Mouse (Mus musculus): Measurements from ENCODE around the gene Plekha6.

The Plekha6 gene

GRCm38 (mm10) chr1:133182706-133183095, 18.7 kb downstream of the Plekha6 start:
- no peak for DNase-seq

GRCm38 (mm10) chr1:133183141-133183925, 19.3 kb downstream of the Plekha6 start:
- no peak for DNase-seq

- DNase-seq: peak in 1 of 2 experiments; percentile 48
These were observed 24.1 kb downstream of the Plekha6 start for GRCm38 (mm10) chr1:133187948-133188680.

GRCm38 (mm10) chr1:133188719-133189118, 24.7 kb downstream of the Plekha6 start:
- no peak for DNase-seq

GRCm38 (mm10) chr1:133189471-133189870, 25.5 kb downstream of the Plekha6 start:
- no peak for DNase-seq

DNA sequence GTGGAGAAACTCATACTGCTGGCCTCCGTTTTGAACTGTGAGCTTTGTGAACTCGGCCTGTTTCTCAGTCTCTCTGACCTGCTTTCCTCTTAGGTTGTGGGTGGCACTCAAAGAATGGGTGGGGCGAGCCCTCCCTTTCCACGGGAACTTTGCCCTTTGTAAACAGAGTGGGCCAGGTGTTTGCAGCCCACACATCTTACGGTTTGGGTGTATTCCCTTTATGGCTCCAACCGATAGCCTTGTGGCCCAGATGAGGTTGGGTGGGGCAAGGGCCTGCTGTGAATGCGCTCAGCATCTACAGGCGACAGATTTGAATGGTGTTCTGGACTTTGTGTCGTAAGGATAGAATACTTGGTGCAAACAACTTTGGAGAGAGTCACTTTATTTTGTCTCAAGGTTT, 26.5 kb downstream of the Plekha6 start:
- DNase-seq: no peak

DNA sequence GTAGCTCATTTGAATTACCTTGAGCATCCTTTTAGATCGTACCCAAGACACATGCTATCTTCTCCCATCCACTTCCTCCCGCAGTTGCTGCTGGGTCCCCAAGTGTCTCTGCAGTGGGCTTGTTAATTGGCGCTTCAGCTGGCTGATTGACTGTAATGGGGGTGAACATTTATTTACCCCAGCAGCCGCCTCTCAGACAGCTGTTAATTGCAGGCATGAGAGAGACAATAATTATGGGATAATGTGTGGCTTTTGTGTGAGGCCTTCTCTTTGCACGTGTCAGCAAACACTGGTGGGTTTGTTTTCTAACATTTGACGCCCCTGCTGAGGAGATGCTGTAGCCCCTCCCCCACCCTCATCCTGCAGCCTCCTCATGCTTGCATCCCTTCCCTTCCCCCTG, 32.2 kb downstream of the Plekha6 start:
- DNase-seq: no peak

DNA sequence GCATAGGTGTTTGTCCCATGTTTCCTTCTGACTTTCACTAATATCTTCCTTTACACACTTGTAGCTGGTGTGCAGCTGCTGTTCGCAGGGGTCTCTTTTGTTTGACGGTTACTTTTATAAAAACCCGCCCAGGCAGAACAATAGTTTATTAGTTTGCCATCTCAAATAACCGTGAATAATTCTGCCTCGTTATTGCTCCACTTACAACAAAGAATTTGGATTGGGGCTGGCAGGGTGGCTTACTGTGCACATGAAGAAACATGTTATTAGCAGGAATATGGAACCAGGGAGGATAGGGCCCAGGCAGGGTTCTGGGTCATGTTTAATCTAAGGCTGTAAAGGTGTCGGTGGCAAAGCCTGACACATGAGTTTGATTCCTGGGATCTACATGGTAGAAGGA, 33.3 kb downstream of the Plekha6 start:
- no peak for DNase-seq

- no peak for DNase-seq
These were observed 35.7 kb downstream of the Plekha6 start for GRCm38 (mm10) chr1:133199706-133200105.

DNA sequence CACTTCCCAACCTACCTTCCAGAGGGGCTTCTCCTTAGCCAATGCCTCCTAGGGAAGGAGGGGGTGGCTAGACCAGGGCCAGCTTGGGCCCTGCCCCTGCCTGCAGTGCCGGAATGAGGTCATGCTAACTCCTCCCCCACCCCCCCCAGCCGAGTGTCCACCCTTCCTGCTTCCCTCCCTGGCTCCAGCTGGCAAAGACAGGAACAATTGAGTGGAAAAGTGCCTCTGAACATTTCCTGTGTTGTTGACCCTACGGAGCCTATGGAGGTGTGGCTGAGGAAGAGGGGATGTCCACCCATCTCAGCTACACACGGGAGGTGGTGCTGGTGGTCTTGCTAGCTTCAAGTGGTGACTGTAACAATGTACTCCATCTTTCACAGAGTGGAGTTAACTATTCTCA, 37.5 kb downstream of the Plekha6 start:
- peak; percentile 50 to 65 for DNase-seq

DNA sequence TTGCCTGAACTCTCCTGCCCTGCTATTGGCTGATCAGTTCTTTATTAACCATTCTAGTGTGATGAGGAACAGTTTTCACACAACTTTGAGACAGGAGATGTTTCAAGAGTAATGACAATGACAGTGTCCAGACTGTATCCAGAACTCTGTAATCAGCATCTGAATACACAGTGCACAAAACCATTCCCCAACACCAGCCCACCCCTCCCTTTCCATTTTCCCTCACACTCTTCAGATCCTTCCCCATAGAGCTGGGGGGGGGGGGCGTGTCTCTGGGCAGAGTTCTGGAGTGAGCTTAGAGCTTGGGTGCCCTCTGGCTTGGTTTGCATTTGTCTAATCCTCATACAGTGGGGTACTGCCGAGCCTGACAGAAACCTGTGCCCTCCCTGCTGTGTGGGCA, 39.7 kb downstream of the Plekha6 start:
- no peak for DNase-seq

DNA sequence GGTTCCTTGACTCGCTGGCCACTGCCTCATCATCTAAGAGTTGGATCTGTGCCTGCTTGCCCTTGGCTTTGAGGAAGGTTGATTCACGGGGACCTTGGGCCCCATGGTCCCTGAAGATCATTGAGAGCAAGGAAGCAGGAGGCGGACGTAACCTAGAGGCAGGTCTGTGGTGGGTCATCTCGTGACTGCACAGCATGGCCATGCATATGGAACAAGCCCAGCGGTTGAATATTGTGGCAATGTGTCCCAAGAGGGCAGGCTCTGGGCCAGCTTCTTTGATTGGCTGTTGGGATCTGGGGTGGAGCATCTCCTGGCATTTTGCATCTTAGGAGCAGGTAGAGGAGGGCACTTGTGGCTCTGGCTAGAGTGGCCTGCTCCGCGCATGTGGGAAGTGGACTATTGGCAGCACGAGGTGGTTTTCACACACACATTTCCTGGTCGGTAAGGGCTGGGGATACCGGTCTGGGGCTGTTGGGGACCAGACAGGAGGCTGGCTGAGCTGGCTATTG, 40.4 kb downstream of the Plekha6 start:
- DNase-seq: peak; percentile 33 to 62

DNA sequence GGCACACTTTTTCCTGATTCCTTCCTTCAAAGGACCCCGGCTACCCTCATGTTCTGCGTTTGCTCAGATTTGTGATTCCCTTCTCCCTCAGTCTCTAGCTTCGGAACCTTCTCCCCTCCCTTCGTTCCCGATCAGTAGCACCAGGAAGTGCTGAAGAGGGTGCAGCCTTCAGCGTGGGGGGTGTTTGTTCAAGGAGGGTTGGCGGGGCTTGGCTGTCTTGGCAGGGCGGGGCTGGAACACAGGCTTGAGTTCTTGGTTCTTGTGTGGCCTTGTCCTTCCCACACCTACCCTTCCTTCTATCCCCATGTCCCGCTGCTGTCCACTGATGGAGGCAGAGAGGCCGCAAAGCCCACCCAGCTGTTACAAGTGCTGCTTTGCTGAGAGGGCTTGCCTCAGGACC, 41.0 kb downstream of the Plekha6 start:
- DNase-seq: peak in 1 of 2 experiments; percentile 40

DNA sequence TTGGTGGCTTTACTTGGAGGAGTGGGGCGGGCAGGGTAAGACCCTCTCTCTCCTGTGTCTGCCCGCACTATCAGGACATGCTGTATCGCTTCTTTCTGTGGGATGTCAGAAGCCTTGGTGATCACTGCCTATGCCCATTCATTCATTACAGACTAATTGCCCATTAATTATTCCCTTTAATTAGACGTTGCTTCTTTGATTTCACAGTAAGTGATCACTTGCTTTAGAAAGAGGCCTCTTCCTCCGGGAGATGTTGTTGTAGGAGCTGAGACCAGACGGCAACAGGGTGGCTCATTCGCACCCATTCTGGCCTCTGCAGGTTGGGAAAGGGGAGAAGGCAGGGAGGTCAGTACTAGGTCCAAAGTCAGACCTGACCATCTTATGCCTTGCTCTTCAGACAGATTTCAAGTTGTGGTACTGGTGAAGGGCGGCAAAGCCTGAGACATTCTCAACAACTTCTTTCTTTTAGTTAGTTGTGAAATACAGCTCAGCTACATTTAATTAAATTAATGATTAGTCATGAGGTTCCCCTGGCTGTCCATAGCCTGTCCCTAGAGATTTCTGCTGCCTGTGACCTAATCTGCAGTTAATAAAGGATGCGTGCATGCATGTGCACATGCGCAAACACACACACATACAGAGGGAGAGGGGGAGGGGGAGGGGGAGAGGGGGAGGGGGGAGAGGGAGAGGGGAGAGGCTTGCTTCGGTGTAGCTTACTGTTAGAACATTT, 44.2 kb downstream of the Plekha6 start:
- DNase-seq: no peak

DNA sequence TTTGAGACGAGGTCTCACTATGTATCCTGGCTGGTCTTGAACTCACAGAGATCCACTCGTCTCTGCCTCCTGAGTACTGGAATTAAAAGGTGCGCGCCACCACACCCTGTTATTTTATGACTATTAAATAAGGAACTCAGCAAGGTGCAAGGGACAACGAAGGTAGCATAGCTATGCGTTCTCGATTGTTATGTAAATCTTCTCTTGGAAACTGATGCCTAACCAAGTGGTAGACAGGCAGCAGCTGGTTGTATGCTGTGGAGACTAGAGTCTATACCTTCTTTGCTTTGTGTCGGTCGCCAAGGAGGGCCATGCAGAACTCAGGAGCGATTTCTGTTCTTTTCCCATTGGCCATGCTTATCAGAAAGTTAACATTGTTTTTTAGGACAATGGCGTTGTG, 45.0 kb downstream of the Plekha6 start:
- DNase-seq: no peak

DNA sequence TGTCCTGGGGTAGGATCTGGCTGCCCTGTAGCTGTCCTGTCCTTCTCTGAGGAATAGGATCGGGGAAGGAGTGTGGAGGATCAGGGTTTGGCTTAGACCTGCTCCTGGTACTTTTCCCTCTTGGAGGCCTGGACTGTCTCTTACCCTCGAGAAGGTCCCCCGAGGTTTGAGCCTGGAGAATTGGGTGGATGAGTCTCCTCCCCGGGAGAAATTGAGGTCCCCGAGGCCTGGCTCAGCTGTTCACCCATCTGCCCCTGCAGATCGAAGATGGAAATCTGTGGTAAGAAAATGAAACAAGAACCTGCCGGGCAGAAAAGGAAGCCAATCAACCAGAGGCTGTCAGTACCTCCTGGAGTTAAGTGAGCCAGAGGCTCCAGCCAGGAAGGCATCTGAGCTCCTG, 45.5 kb downstream of the Plekha6 start:
- DNase-seq: no peak

GRCm38 (mm10) chr1:133209901-133210516, 46.0 kb downstream of the Plekha6 start:
- no peak for DNase-seq

DNA sequence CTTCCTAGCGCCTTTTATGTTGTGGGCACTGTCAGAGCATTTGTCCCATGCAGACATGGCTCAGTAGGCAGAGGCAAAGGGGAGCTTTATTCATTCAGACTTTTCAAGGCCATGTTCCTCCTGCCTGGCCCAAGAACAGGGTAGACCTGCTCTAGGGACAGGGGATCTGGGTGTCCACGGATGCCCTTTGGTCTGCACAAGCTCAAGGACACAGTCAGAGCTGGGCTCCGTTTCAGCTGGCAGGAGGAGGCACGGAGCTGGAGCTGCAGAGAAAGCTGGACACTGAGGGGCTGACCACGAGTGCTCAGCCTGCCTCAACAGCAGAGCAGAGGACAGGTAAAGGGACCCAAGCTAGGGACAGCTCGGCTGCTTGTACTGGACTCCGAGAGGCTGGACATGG, 46.8 kb downstream of the Plekha6 start:
- no peak for DNase-seq

DNA sequence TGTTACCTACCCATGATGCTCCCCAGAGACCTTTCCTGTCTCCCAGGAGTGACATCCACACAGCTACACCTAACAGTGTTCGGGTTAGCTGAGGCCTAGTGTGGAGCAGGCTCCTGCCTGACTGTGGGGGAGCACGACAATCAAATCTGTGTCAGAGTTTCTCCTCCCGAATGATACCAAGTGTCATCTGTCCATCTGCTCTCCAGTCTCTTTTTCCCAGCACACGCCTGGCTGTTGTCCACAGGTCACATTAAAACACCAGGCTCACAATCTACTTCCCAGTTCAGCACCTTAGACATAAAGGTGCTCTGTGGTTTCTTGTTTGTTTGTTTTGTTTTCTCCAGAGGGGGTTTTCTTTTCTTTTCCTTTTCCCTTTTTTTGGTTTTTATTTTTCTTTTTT, 48.3 kb downstream of the Plekha6 start:
- no peak for DNase-seq

DNA sequence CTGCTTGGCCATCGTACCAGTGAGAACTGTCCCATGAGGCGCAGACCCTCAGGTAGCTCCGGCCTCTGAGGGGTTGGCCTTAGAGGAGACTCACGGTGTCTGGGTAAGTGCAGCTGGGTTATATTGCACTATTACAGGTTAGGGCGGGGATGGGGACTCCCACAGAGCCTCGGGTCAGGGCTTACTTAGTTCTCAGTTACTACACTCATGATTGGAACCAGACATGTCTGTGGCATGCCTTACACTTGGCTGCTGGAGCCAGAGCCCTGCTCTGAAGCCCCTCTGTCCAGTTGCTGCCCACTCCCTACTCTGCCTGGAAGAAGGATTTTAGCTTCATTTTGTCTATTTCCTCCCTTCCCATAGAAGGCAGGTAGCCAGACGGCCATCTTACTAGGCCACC, 49.1 kb downstream of the Plekha6 start:
- DNase-seq: no peak

DNA sequence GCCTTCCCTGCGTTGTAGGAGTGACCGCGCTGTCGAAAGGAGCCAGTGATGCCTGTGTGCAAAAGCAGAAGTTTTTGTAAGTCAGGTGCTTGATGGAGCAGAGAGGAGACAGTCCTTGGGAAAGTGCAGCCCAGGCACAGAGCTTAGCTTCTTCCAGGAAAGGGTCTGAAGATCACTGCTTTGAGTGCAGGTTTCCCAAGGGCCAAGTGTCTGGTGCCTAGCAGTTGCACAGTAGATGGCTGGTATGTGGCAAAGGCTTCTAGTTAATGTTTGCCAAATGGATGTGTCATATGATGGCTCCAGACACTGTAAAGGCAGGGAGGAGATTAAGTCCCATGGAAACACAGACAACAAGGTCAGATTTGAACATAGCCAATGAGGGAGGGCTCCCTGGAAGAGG, 49.9 kb downstream of the Plekha6 start:
- DNase-seq: no peak

- DNase-seq: no peak
These were observed 50.8 kb downstream of the Plekha6 start for GRCm38 (mm10) chr1:133214672-133215359.

GRCm38 (mm10) chr1:133215360-133215700, 51.3 kb downstream of the Plekha6 start:
- DNase-seq: no peak

All from kidney, postnatal 4 days (tissue).